Mouse (Mus musculus) erythroblast, embryonic 14.5 days (primary cell): ENCODE measurements around the gene Smlr1.

Source experiments
- GATA1 ChIP-seq: IDR thresholded peaks from 2 replicates; pipeline ENCODE4 v1.6.1; 2012; ENCODE audit warnings: low read length, inconsistent platforms, mixed read lengths
- TAL1 ChIP-seq: IDR thresholded peaks from 3 replicates; pipeline ENCODE4 v1.6.1; 2012; ENCODE audit warnings: low read length, inconsistent platforms, mixed read lengths

- no peak for TF ChIP-seq GATA1
- no peak for TF ChIP-seq TAL1
These were observed 36.6 kb downstream of the Smlr1 start for GRCm38 (mm10) chr10:25499323-25500071.
